Mouse (Mus musculus) limb, embryonic 13.5 days (tissue): Measurements from ENCODE around the gene Nadk2. TPM values are rescaled to one million over a fixed set of nuclear protein-coding genes. Genes with fewer than 3 reads are reported as not detected.

Source experiments
- ATAC-seq: fragments of 200-750 bp; cut with Nextera tagmentation; 2 replicates; pipeline ENCODE4 v1.8.0; 2017; ENCODE audit warnings: low read depth, moderate number of reproducible peaks, moderate TSS enrichment; ENCODE audit not compliant: low FRiP score
- H3K27ac ChIP-seq: fragments of 300-500 bp; sonication (generic); 2 replicates; pipeline ENCODE4 v1.5.1; 2015; ENCODE audit warnings: inconsistent platforms, mild to moderate bottlenecking, moderate library complexity
- H3K27me3 ChIP-seq: fragments of 300-500 bp; sonication (generic); 2 replicates; pipeline ENCODE4 v1.6.1; 2015; ENCODE audit warnings: mild to moderate bottlenecking, inconsistent platforms
- H3K36me3 ChIP-seq: fragments of 300-500 bp; sonication (generic); 2 replicates; pipeline ENCODE4 v1.6.1; 2015; ENCODE audit warnings: inconsistent platforms, mild to moderate bottlenecking, moderate library complexity
- H3K4me1 ChIP-seq: fragments of 300-500 bp; sonication (generic); 2 replicates; pipeline ENCODE4 v1.6.1; 2015; ENCODE audit warnings: inconsistent platforms
- H3K4me2 ChIP-seq: fragments of 300-500 bp; sonication (generic); replicated peaks from 2 replicates; pipeline ENCODE4 v1.6.1; 2015; ENCODE audit warnings: inconsistent platforms, mild to moderate bottlenecking, moderate library complexity
- H3K4me3 ChIP-seq: fragments of 300-500 bp; sonication (generic); 2 replicates; pipeline ENCODE4 v1.5.1; 2015; ENCODE audit warnings: moderate library complexity, mild to moderate bottlenecking, inconsistent platforms
- H3K9ac ChIP-seq: fragments of 300-500 bp; sonication (generic); 2 replicates; pipeline ENCODE4 v1.6.1; 2015; ENCODE audit warnings: mild to moderate bottlenecking, inconsistent platforms
- H3K9me3 ChIP-seq: fragments of 300-500 bp; sonication (generic); 2 replicates; pipeline ENCODE4 v1.6.1; 2016; ENCODE audit warnings: inconsistent platforms
- WGBS: fragments of 180-500 bp; shearing (Covaris S2); methylation state at CpG from one replicate; pipeline ENCODE4 v1.1.7; 2015; 5-methylcytosine and 5-hydroxymethylcytosine counted together
- polyA plus RNA-seq: library from polyadenylated mRNA; unstranded; fragments of >200 nt; fragmentation: Nextera tagmentation; extraction: Ambion mirVana; gene quantifications from 2 replicates; pipeline ENCODE4 v1.2.1, GENCODE M21; 2015

Nadk2 gene
- polyA plus RNA-seq, 1 experiment from 2014 or later, result 25.4 TPM

- Histone ChIP-seq H3K36me3 (peaks cover 38% of the 10 kb centered on the region), H3K9me3 (no peaks in the 10 kb centered on the region; the same call in 1 of the 2 replicates), H3K27ac (peak overlapping the region; percentile 85), H3K4me3 (peak overlapping the region; percentile 84), H3K9ac (peak overlapping the region; percentile 83), H3K4me1 (peaks cover 25% of the 10 kb centered on the region), H3K4me2 (peak overlapping the region; percentile 81), H3K27me3 (no peaks in the 10 kb centered on the region)
- WGBS, result under 1% methylated on average over 37 of the region's 37 CpGs
- peak; percentile 88 for ATAC-seq
Measured at GRCm38 (mm10) chr15:9140684-9141171, 69.7 kb downstream of the Nadk2 start.

GRCm38 (mm10) chr15:9155325-9155724 lies 84.3 kb downstream of the Nadk2 start, which contains the start of gene Skp2:
Gene Skp2 (minus strand): TSS chr15:9155425.
- no peak within 1 kb of the TSS for H3K9ac ChIP-seq
- no peaks in the 10 kb centered on the region for H3K4me1 ChIP-seq
- H3K9me3 ChIP-seq, result no peaks in the 10 kb centered on the region
- H3K4me2 ChIP-seq, result no peak within 1 kb of the TSS
- no peaks in the 10 kb centered on the region for H3K27me3 ChIP-seq
- peaks cover 50% of the 10 kb centered on the region for H3K36me3 ChIP-seq
- H3K27ac ChIP-seq, result no peak within 1 kb of the TSS
- ATAC-seq, result no peak
- H3K4me3 ChIP-seq, result no peak within 1 kb of the TSS

Other genes starting within 250 kb of the Nadk2 start
- 0.24 and 0.41 TPM in 2 replicates for gene Ranbp3l, start 103.3 kb upstream of the Nadk2 start, polyA plus RNA-seq
- gene Lmbrd2, start 69.3 kb downstream of the Nadk2 start, polyA plus RNA-seq, result 2.5 and 2.8 TPM in 2 replicates
- gene Skp2, start 84.2 kb downstream of the Nadk2 start, polyA plus RNA-seq, result 99.9 and 107 TPM in 2 replicates
- not detected in 2 replicates for gene Ugt3a1, start 205.6 kb downstream of the Nadk2 start, polyA plus RNA-seq